Mouse (Mus musculus): Measurements from ENCODE around the gene Hoxd11. TPM values are rescaled to one million over a fixed set of nuclear protein-coding genes. Genes with fewer than 3 reads are reported as not detected.
A peak's percentile ranks its signal among the peaks of the same experiment; 100 is the strongest.

The Hoxd11 gene
- polyA plus RNA-seq, 1 experiment from 2014 or later = not detected

DNA sequence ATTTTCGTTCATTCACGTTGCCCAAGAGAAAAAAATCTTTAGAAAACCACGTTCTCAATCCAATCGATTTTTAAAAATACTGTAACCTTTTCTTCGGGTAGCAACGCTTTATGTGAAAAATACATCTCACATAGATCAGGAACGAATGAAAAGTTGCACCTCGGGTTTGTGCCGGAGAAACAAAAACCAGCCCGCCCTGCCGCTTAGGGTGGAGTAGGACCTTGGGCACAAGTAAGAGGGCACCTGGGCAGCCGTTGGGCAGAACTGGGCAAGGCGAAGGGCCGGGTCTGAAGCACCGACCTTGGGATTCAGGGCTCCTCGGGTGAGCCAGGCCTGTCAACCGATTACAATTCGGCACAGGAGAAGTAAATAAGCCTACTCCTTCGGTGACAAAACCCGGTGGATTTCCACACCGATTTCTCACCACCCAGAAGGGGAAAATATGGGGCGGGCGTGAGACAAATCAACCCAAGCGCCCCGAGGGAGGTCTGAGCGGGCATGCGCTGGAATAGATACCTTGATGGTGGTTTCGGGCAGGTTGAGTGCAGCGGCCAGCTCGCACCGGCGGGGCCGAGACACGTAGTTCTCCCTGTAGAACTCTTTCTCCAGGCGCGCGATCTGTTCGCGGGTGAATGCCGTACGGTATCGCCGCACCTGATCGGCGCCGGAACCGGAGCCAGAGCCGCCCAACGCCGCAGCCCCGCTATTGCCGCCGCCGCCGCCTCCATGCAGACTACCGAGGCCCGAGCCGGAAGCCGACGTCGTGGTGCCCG is 21.9 kb upstream of the Hoxd11 start:
- Histone ChIP-seq H3K27me3 (peaks cover 80% of the 10 kb centered on the region), H3K4me3 (peak overlapping the region; percentile 30), H3K9me3 (replicated peaks) (no peaks in the 10 kb centered on the region; the same call in 1 of the 2 replicates), H3K27ac (peak overlapping the region; percentile 80), H3K9ac (peak overlapping the region; percentile 45; the same call in 1 of the 2 replicates), H3K4me1 (peaks cover 9% of the 10 kb centered on the region), H3K4me2 (replicated peaks) (0 out of 2 replicates have a peak overlapping the region, but pooled peaks have one; percentile 13), H3K36me3 (no peaks in the 10 kb centered on the region)
- 2% methylated on average over 62 of the region's 62 CpGs for WGBS
- no peak for ATAC-seq (ENCODE audit: low FRiP score)

DNA sequence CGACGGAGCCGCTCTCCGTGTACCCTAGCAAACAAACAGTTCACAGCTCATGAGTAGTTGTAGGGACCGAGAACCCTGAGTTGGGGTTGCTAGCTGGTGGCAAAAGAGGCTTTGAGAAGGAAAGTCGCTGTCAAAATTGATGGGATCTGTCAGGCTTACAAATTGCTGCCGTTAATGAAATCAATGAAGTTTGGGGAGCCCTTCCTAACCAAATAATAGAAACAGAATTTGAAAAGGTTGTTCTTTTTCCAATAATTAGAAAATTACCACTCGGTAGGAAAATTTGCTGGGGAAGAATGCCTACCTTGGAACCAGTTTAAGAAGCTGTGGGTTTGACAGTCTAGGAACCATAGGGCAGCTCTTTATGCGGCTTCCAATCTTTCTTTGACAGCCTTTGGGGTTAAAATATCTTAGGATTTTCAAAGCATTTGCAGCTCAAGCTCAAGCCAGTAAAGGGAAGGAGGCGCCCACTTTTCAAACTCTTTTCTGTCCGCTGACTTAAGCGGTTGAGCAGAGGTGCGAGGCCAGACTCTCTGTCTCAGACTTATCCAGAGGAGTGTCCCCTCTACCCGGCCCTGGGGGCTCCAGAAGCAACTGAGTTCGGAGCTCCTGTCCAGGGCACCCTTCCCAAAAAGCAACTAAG is 21.2 kb upstream of the Hoxd11 start:
- WGBS = 1% methylated on average over 15 of the region's 15 CpGs
- H3K4me1 ChIP-seq = peaks cover 9% of the 10 kb centered on the region
- no peak for ATAC-seq (ENCODE audit: low FRiP score)
- H3K9me3 ChIP-seq (replicated peaks) = no peaks in the 10 kb centered on the region; the same call in 1 of the 2 replicates
- H3K36me3 ChIP-seq = no peaks in the 10 kb centered on the region
- 0 out of 2 replicates have a peak overlapping the region, but pooled peaks have one; percentile 15 for H3K4me2 ChIP-seq (replicated peaks)
- H3K27me3 ChIP-seq = peaks cover 85% of the 10 kb centered on the region
- H3K9ac ChIP-seq = peak overlapping the region; percentile 45
- H3K4me3 ChIP-seq = peak overlapping the region; percentile 30
- H3K27ac ChIP-seq = peak overlapping the region; percentile 80

DNA sequence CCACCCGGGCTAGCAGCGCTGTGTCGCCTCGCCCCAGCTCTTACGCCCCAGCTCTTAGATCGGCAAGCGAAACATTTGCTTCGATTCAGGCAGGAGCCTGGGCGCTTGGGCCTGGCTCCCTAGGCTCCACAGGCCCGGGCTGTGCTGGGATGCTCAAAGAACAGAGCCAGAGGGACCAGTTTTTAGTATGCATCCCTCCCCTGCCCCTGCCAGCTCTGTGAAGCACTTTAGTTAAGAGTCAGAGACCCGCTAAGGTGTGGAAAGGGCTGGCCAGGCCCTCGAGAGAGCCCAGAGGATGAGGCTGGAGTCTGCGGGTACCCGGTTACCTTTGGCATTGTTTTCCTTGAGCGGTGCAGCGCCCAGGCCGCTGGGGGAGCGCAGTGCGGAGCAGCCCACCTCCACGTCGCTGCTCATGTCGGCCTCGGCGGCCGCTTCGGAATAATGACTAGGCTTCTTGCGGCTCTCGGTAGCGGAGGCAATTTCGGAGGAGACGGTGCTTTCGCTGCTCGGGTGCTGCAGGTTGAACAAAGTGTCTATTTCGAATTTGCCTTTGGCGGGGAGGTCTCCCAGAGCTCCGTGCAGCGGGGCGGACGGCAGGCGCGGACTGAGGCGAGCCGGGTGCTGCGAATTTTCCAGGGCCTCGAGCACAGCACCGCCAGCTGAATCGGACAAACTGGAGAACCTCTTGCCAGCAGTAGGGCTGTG is 20.5 kb upstream of the Hoxd11 start:
- no peaks in the 10 kb centered on the region for H3K36me3 ChIP-seq
- H3K27me3 ChIP-seq = peaks cover 89% of the 10 kb centered on the region
- ATAC-seq (ENCODE audit: low FRiP score) = no peak
- H3K4me1 ChIP-seq = peaks cover 9% of the 10 kb centered on the region
- no peaks in the 10 kb centered on the region; the same call in 1 of the 2 replicates for H3K9me3 ChIP-seq (replicated peaks)
- H3K4me3 ChIP-seq = peak overlapping the region; percentile 30
- peak overlapping the region; percentile 80 for H3K27ac ChIP-seq
- H3K4me2 ChIP-seq (replicated peaks) = 0 out of 2 replicates have a peak overlapping the region, but pooled peaks have one; percentile 15
- under 1% methylated on average over 47 of the region's 47 CpGs for WGBS
- H3K9ac ChIP-seq = peak overlapping the region; percentile 36

DNA sequence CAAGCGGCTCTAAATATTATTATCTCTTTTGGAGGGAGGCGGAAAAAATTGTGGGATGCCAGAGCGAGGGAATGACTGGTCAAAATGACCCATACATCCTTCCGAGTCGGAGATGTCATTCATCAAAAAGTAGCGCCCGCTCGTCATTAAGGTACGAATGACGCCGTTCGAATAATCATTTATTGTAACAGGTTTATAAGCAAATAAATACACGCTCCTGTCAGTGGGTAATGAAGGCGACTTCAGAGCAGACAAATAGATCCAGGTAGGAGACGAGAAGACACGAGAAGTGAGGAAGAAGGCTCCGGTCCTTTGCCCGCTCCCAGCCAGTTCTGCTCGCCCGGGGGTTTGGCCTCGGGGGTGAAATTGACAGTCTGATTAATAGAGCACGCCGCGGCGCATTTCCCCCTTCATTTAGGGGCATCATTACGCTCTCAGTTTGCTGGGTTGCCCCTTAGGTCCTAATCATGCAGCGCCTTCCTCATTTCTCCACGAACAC is 19.8 kb upstream of the Hoxd11 start, which contains the start of gene Evx2:
Evx2 (minus strand) TSS at position 51 of the 499 bp plus-strand sequence.
- H3K4me2 ChIP-seq (replicated peaks) = 0 out of 2 replicates have a peak within 1 kb of the TSS, but pooled peaks have one; percentile 15
- peak within 1 kb of the TSS; percentile 30 for H3K4me3 ChIP-seq
- H3K27me3 ChIP-seq = peaks cover 89% of the 10 kb centered on the region
- peaks cover 9% of the 10 kb centered on the region for H3K4me1 ChIP-seq
- peak within 1 kb of the TSS; percentile 36 for H3K9ac ChIP-seq
- no peaks in the 10 kb centered on the region; the same call in 1 of the 2 replicates for H3K9me3 ChIP-seq (replicated peaks)
- WGBS = 2% methylated on average over 28 of the region's 28 CpGs
- no peak for ATAC-seq (ENCODE audit: low FRiP score)
- H3K27ac ChIP-seq = peak within 1 kb of the TSS; percentile 80
- no peaks in the 10 kb centered on the region for H3K36me3 ChIP-seq

DNA sequence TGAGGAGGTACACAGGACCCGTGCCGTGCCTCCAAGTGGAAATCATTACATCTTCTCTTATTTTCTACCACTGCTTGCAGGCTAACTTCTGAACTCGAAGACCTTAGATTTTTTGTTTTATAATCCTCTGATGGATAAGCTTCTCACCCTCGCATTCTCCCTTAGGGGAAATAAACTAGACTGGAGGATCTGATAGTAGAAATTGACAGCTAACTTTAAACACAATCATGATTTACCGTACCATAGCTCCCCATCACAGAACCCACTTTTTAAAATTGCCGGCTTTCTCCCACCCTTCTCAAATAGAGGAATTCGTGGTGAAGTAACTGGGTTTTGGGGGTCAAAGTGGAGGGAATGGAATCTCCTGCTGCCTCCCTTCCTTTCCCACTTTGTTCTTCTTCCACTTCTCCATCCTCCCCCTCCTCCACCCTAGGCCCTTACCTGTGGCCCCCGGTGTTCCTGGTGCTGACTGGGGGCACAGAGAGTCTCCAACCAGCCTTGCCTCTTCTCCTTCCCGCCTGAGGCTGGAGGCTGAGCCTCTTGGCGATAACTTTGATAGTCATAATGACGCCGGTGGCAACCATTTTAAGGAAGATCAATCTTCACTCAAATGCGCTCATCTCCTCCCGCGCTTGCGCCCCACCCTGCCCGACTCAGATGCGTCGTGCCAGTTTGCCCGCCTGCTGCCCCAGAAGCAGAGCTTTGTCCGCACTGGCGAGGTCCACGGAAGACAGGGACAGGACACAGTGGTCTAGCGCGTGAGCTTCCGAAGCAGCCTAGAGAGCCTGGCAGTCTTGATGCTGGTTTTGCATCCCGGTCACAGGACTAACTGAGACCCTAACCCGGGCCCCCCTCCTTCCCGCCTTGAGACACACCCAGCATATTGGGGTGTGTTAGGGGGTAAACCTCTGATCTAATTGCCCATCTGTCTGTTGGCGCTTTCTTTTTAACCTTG is 18.7 kb upstream of the Hoxd11 start:
- ATAC-seq (ENCODE audit: low FRiP score) = 0 out of 2 replicates have a peak, but pooled peaks have one; percentile 33
- peak overlapping the region; percentile 23 for H3K4me3 ChIP-seq
- no peak overlapping the region for H3K27ac ChIP-seq
- 2% methylated on average over 30 of the region's 30 CpGs for WGBS
- peak overlapping the region; percentile 11; the same call in 1 of the 2 replicates for H3K4me2 ChIP-seq (replicated peaks)
- H3K36me3 ChIP-seq = no peaks in the 10 kb centered on the region
- no peaks in the 10 kb centered on the region for H3K9me3 ChIP-seq (replicated peaks)
- peaks cover 88% of the 10 kb centered on the region for H3K27me3 ChIP-seq
- H3K9ac ChIP-seq = peak overlapping the region; percentile 1; the same call in 1 of the 2 replicates
- H3K4me1 ChIP-seq = peaks cover 5% of the 10 kb centered on the region

DNA sequence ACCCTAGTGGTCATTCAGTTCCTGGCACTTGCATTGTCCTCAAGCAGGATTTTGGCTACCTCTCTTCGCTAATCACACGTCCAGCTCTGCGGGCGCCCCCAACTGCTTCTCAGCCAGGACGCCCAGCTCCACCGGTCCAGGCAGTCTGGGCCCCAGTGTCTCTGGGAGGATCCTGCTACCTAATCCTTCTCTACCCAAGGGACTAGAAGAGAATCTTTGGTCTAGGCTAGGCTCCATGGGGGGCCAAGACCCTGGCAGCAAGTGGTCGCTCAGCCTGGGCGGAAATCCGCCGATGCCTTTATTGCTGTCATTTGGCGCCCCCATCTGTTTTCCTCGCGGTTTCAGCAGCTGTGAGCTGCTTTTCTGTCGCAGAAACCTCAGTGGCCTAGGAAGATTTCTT is 17.7 kb upstream of the Hoxd11 start:
- Histone ChIP-seq H3K4me1 (no peaks in the 10 kb centered on the region; the same call in 1 of the 2 replicates), H3K4me3 (peak overlapping the region; percentile 16; the same call in 1 of the 2 replicates), H3K9ac (no peak overlapping the region), H3K27ac (no peak overlapping the region), H3K9me3 (replicated peaks) (no peaks in the 10 kb centered on the region), H3K36me3 (no peaks in the 10 kb centered on the region), H3K27me3 (peaks cover 89% of the 10 kb centered on the region), H3K4me2 (replicated peaks) (peak overlapping the region; percentile 39)
- 1% methylated on average over 14 of the region's 14 CpGs for WGBS
- ATAC-seq (ENCODE audit: low FRiP score) = peak; percentile 72

DNA sequence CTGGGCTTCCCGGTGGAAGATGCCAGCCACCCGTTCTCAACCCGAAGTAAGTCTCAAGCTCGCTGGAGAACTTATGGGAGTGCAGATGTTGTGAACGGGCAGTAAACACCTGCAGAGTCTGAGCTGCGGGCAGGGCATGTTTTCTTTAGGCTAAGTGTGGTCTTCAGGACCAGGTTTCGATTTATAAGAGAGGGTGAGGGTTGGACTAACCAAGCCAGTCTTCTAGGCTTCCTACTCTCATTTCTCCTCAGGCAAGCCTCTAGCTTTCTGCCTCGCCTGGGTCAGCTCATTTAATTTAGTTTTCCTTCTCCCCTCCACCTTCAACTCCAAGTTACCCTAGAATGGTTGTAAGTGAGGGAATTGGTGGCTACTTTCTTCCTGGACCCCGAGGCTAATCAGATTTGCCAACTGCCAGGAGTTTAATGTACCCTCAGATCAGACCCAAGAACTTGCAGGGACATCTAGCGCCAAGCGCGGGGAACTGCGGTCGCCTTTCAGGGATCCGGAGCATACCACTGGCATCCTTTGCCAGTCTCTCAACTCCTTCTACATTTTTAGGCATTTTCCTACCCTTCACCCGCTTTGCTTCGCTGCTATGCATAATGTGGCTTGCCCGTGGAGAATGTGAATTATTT is 15.9 kb upstream of the Hoxd11 start:
- Histone ChIP-seq H3K9me3 (replicated peaks) (no peaks in the 10 kb centered on the region), H3K27ac (no peak overlapping the region), H3K9ac (no peak overlapping the region), H3K36me3 (no peaks in the 10 kb centered on the region), H3K4me3 (no peak overlapping the region), H3K4me2 (replicated peaks) (no peak overlapping the region), H3K4me1 (peaks cover 8% of the 10 kb centered on the region), H3K27me3 (peaks cover 92% of the 10 kb centered on the region)
- no peak for ATAC-seq (ENCODE audit: low FRiP score)
- WGBS = 3% methylated on average over 18 of the region's 18 CpGs

DNA sequence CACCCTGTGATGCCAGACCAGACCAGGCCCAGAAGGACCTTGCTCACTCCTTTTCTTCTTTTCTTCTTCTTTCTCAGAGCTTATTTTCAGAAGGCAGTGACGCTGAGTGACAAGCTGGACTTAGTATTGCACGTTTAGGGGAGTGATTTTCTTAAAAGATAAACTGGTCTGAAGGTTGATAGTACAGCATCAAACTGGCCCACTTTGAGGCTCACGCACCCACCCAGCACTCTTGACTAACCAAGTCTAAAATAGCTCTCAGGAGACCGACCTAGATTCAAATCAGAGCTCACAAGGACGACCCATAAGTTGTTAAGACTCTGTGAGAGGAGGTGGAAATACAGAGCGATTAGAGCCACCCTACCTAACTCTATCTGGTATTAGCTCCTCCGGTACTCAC is 12.9 kb upstream of the Hoxd11 start:
- H3K9me3 ChIP-seq (replicated peaks) = no peaks in the 10 kb centered on the region
- no peak for ATAC-seq (ENCODE audit: low FRiP score)
- peaks cover 10% of the 10 kb centered on the region for H3K4me1 ChIP-seq
- 2% methylated on average over 7 of the region's 7 CpGs for WGBS
- H3K9ac ChIP-seq = no peak overlapping the region
- no peak overlapping the region for H3K4me2 ChIP-seq (replicated peaks)
- peaks cover 96% of the 10 kb centered on the region for H3K27me3 ChIP-seq
- no peaks in the 10 kb centered on the region for H3K36me3 ChIP-seq
- no peak overlapping the region for H3K27ac ChIP-seq
- H3K4me3 ChIP-seq = no peak overlapping the region

DNA sequence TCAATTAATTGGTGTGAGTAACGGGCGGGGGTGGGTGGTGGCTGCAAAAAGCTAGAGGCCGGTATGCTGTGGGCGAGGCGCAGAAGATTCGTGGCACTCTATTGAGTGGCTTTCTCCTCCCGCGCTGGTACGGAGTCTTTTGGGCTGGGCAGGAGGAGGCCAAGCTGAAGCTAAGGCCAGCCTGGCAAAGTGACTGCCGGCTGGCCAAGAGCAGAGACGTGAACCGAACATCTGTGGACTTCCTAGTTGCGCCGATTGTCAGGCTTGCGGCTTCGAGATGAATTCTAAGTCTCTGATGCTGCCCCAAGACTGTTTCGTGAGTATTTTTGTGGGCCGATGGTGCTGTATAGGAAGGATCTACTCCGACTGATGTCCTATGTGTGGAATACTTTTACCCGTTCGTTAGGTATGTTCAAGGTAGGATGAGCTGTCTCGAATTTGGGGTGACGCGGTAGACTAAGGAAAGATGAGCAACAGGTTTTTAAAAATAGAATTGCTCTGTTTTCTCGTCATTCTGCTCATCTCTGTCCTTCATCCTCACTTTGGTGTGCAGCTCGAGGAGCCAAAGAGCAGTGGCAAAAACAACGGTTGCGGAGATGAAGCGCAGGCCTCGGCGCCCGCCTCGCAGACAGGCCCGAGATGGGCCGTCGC is 12.0 kb upstream of the Hoxd11 start:
- no peak overlapping the region for H3K27ac ChIP-seq

DNA sequence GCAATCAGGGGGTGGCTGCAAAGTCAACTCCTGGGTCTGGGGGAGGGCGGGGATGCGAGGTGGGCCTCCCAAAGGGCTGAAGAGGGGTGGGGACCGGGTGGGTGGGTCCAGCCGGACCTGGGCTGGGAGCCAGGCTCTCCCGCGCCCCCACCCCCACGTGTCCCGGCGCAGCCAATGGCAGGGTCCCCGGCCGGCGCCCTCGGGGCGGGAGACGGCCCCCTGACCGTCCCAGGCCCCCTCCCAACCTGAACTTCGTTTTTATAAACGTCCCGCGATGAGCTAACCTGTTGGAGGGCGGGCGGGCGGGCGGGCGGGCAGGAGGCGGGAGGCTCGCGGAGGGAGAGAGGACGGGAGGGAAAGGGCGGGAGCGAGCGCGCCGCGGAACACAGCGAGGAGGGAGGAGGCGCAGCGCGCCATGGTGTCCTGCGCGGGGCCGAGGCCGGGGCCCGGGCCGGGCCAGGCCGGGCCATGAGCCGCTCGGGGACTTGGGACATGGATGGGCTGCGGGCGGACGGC is 11.5 kb upstream of the Hoxd11 start, which contains the start of gene Hoxd13:
Hoxd13 (plus strand) TSS at position 469 of the 516 bp plus-strand sequence.
- 0 out of 2 replicates have a peak within 1 kb of the TSS, but pooled peaks have one; percentile 13 for H3K9ac ChIP-seq
- H3K4me3 ChIP-seq = peak within 1 kb of the TSS; percentile 27
- no peak within 1 kb of the TSS for H3K27ac ChIP-seq
- peaks cover 14% of the 10 kb centered on the region for H3K4me1 ChIP-seq
- peaks cover 96% of the 10 kb centered on the region for H3K27me3 ChIP-seq
- no peaks in the 10 kb centered on the region for H3K9me3 ChIP-seq (replicated peaks)
- ATAC-seq (ENCODE audit: low FRiP score) = peak; percentile 63; the same call in 1 of the 2 replicates
- peak within 1 kb of the TSS; percentile 47 for H3K4me2 ChIP-seq (replicated peaks)
- WGBS = 0% methylated on average over 18 of the region's 51 CpGs
- no peaks in the 10 kb centered on the region for H3K36me3 ChIP-seq

More for the DNA sequence above, 12.0 kb upstream of the Hoxd11 start:
- no peak overlapping the region for H3K4me2 ChIP-seq (replicated peaks)
- H3K4me3 ChIP-seq = 0 out of 2 replicates have a peak overlapping the region, but pooled peaks have one; percentile 27
- H3K4me1 ChIP-seq = peaks cover 10% of the 10 kb centered on the region
- H3K27me3 ChIP-seq = peaks cover 96% of the 10 kb centered on the region
- no peak overlapping the region for H3K9ac ChIP-seq
- H3K36me3 ChIP-seq = no peaks in the 10 kb centered on the region
- H3K9me3 ChIP-seq (replicated peaks) = no peaks in the 10 kb centered on the region
- WGBS = 1% methylated on average over 36 of the region's 36 CpGs
- no peak for ATAC-seq (ENCODE audit: low FRiP score)
